10 mouse cellular contexts compared by ENCODE assay signal in genomic region chr2:25157655-25158054, GRCm38 (mm10). TPM values are rescaled to one million over a fixed set of nuclear protein-coding genes. Genes with fewer than 3 reads are reported as not detected.
DNase-seq lines count a peak whose midpoint lies in the region; ATAC-seq and TF ChIP-seq lines count a peak whose summit lies in the region.
"Had no signal": no experiment of that assay in that cellular context is flagged by ENCODE, and none has a peak within 500 bp of the region (broad histone marks: within the 10 kb centered on the region; RNA-seq: fewer than 3 reads in every experiment).

No protein-coding gene starts in this region.

- peak; percentile 66 for DNase-seq in forebrain, postnatal 0 days
- peak; percentile 57 for DNase-seq in liver, adult 2 months (ENCODE audit: extremely low read depth, low read depth, low spot score)
- peak; percentile 63 for DNase-seq in brain, adult 2 months (ENCODE audit: low read depth, low spot score)
- peak; percentile 72 for DNase-seq in lung, embryonic 14.5 days
- DNase-seq in neural tube, embryonic 10.5 days (ENCODE audit: extremely low spot score, low spot score) = no peak

- H3K36me3 ChIP-seq in forebrain, postnatal 0 days (ENCODE audit: insufficient read depth) = no peaks in the 10 kb centered on the region
- no peaks in the 10 kb centered on the region for H3K36me3 ChIP-seq in forebrain, embryonic 16.5 days (ENCODE audit: control insufficient read depth, insufficient read depth)
- no peaks in the 10 kb centered on the region for H3K36me3 ChIP-seq in liver, adult 2 months (ENCODE audit: control insufficient read depth, insufficient read depth, low read length)
- no peaks in the 10 kb centered on the region for H3K36me3 ChIP-seq in liver, embryonic 12.5 days
- no peaks in the 10 kb centered on the region for H3K36me3 ChIP-seq in lung, embryonic 14.5 days (ENCODE audit: insufficient read depth)
- H3K36me3 ChIP-seq in midbrain, embryonic 16.5 days (ENCODE audit: control insufficient read depth, insufficient read depth, low read length) = no peaks in the 10 kb centered on the region

- TF ChIP-seq CTCF in forebrain, postnatal 0 days (IDR thresholded peaks at IDR 0.05; ENCODE audit: low read depth) = peak; percentile 66
- TF ChIP-seq CTCF in liver, adult 2 months (IDR thresholded peaks at IDR 0.05; ENCODE audit: low read depth, low read length) = peak; percentile 15; the same call in 1 of the 2 replicates
- TF ChIP-seq CTCF in lung, embryonic 14.5 days (IDR thresholded peaks at IDR 0.05; ENCODE audit: low read depth) = peak; percentile 68

- no peak overlapping the region for H3K4me3 ChIP-seq in forebrain, postnatal 0 days (ENCODE audit: low read depth, low read length)
- H3K4me3 ChIP-seq in forebrain, embryonic 16.5 days (replicated peaks; ENCODE audit: low read length) = no peak overlapping the region
- H3K4me3 ChIP-seq in liver, adult 2 months (ENCODE audit: insufficient read depth, low read depth, low read length) = no peak overlapping the region
- no peak overlapping the region for H3K4me3 ChIP-seq in liver, embryonic 12.5 days
- no peak overlapping the region for H3K4me3 ChIP-seq in lung, embryonic 14.5 days (ENCODE audit: low read depth, low read length)
- no peak overlapping the region for H3K4me3 ChIP-seq in midbrain, embryonic 16.5 days (ENCODE audit: low read depth, low read length)

- ATAC-seq in forebrain, postnatal 0 days = peak; percentile 36; the same call in 1 of the 2 replicates
- no peak for ATAC-seq in forebrain, embryonic 16.5 days
- ATAC-seq in liver, embryonic 12.5 days = no peak
- no peak for ATAC-seq in lung, embryonic 14.5 days (ENCODE audit: insufficient read depth)
- ATAC-seq in midbrain, embryonic 16.5 days = no peak

- H3K79me2 ChIP-seq in liver, adult 2 months (ENCODE audit: control insufficient read depth, insufficient read depth, low read length) = no peaks in the 10 kb centered on the region

- H3K4me1 ChIP-seq in forebrain, postnatal 0 days (ENCODE audit: insufficient read depth) = no peaks in the 10 kb centered on the region
- H3K4me1 ChIP-seq in forebrain, embryonic 16.5 days (replicated peaks; ENCODE audit: control insufficient read depth, insufficient read depth, low read length) = no peaks in the 10 kb centered on the region
- H3K4me1 ChIP-seq in liver, adult 2 months (ENCODE audit: control insufficient read depth, insufficient read depth, low read length) = peaks cover 5% of the 10 kb centered on the region; the same call in 1 of the 2 replicates
- H3K4me1 ChIP-seq in liver, embryonic 12.5 days = peaks cover 3% of the 10 kb centered on the region
- H3K4me1 ChIP-seq in lung, embryonic 14.5 days (ENCODE audit: insufficient read depth) = peaks cover 2% of the 10 kb centered on the region; the same call in 1 of the 2 replicates
- no peaks in the 10 kb centered on the region for H3K4me1 ChIP-seq in midbrain, embryonic 16.5 days (ENCODE audit: control insufficient read depth, insufficient read depth, low read length)

- no peak for TF ChIP-seq POLR2A in liver, adult 2 months (IDR thresholded peaks at IDR 0.05; ENCODE audit: extremely low read depth, insufficient read depth, low read length)

- H3K27me3 ChIP-seq in forebrain, postnatal 0 days (ENCODE audit: insufficient read depth, low read length) = no peaks in the 10 kb centered on the region
- no peaks in the 10 kb centered on the region for H3K27me3 ChIP-seq in forebrain, embryonic 16.5 days (replicated peaks; ENCODE audit: control insufficient read depth, insufficient read depth, low read length)
- H3K27me3 ChIP-seq in liver, adult 2 months (ENCODE audit: control insufficient read depth, insufficient read depth, low read length) = no peaks in the 10 kb centered on the region
- peaks cover 7% of the 10 kb centered on the region for H3K27me3 ChIP-seq in liver, embryonic 12.5 days (replicated peaks)
- H3K27me3 ChIP-seq in lung, embryonic 14.5 days (ENCODE audit: insufficient read depth, low read length) = no peaks in the 10 kb centered on the region
- H3K27me3 ChIP-seq in midbrain, embryonic 16.5 days (ENCODE audit: control insufficient read depth, insufficient read depth, low read depth, low read length) = no peaks in the 10 kb centered on the region

- no peaks in the 10 kb centered on the region for H3K9me3 ChIP-seq in forebrain, postnatal 0 days (ENCODE audit: low read length)
- no peaks in the 10 kb centered on the region for H3K9me3 ChIP-seq in forebrain, embryonic 16.5 days (ENCODE audit: control insufficient read depth, low read length)
- no peaks in the 10 kb centered on the region for H3K9me3 ChIP-seq in liver, embryonic 12.5 days (replicated peaks)
- H3K9me3 ChIP-seq in lung, embryonic 14.5 days (ENCODE audit: low read depth, low read length) = no peaks in the 10 kb centered on the region
- H3K9me3 ChIP-seq in midbrain, embryonic 16.5 days (replicated peaks; ENCODE audit: control insufficient read depth, low read length, poor library complexity, severe bottlenecking) = no peaks in the 10 kb centered on the region

- no peak overlapping the region for H3K4me2 ChIP-seq in forebrain, postnatal 0 days (ENCODE audit: low read depth)
- no peak overlapping the region for H3K4me2 ChIP-seq in forebrain, embryonic 16.5 days (ENCODE audit: low read length)
- H3K4me2 ChIP-seq in liver, embryonic 12.5 days = no peak overlapping the region
- no peak overlapping the region for H3K4me2 ChIP-seq in lung, embryonic 14.5 days
- no peak overlapping the region for H3K4me2 ChIP-seq in midbrain, embryonic 16.5 days (ENCODE audit: low read length)

- no peak overlapping the region for H3K9ac ChIP-seq in forebrain, postnatal 0 days
- no peak overlapping the region for H3K9ac ChIP-seq in forebrain, embryonic 16.5 days (replicated peaks; ENCODE audit: low read depth, low read length)
- no peak overlapping the region for H3K9ac ChIP-seq in liver, adult 2 months (ENCODE audit: low read depth, low read length)
- H3K9ac ChIP-seq in liver, embryonic 12.5 days = no peak overlapping the region
- no peak overlapping the region for H3K9ac ChIP-seq in lung, embryonic 14.5 days
- no peak overlapping the region for H3K9ac ChIP-seq in midbrain, embryonic 16.5 days (ENCODE audit: low read depth, low read length)

- 44% methylated on average over 2 of the region's 2 CpGs for WGBS in forebrain, postnatal 0 days
- WGBS in forebrain, embryonic 16.5 days = 36% methylated on average over 2 of the region's 2 CpGs
- WGBS in liver, adult 2 months = 72% methylated on average over 2 of the region's 2 CpGs
- WGBS in liver, embryonic 12.5 days (ENCODE audit: insufficient replicate concordance) = 25% methylated on average over 2 of the region's 2 CpGs
- 40% methylated on average over 2 of the region's 2 CpGs for WGBS in lung, embryonic 14.5 days
- WGBS in midbrain, embryonic 16.5 days = 52% methylated on average over 2 of the region's 2 CpGs

- no peak overlapping the region for H3K27ac ChIP-seq in forebrain, postnatal 0 days (ENCODE audit: low read depth, low read length)
- H3K27ac ChIP-seq in forebrain, embryonic 16.5 days (ENCODE audit: low read length) = no peak overlapping the region
- H3K27ac ChIP-seq in liver, adult 2 months (replicated peaks; ENCODE audit: insufficient read depth, low read depth, low read length) = no peak overlapping the region
- H3K27ac ChIP-seq in liver, embryonic 12.5 days = no peak overlapping the region
- no peak overlapping the region for H3K27ac ChIP-seq in lung, embryonic 14.5 days (ENCODE audit: low read depth)
- H3K27ac ChIP-seq in midbrain, embryonic 16.5 days (ENCODE audit: low read length) = no peak overlapping the region
- H3K27ac ChIP-seq: macrophage had no signal

RNA-seq across cellular contexts. Expression of gene Nrarp, which starts 22.9 kb away (rescaled TPM):
- 38.2 and 40.0 TPM in 2 replicates for total RNA-seq in forebrain, postnatal 0 days (2014; rRNA removed)
- polyA plus RNA-seq in forebrain, postnatal 0 days (2015; fragmentation: Nextera tagmentation; extraction: Ambion mirVana) = 17.0 and 17.8 TPM in 2 replicates
- polyA plus RNA-seq in forebrain, embryonic 16.5 days (2015; fragmentation: Nextera tagmentation; extraction: Ambion mirVana) = 15.8 and 22.0 TPM in 2 replicates
- 0.74 and 2.1 TPM in 2 replicates for total RNA-seq in liver, adult 2 months (2014; rRNA removed)
- 1.5 and 1.6 TPM in 2 replicates for polyA plus RNA-seq in liver, adult 2 months (2012; rRNA removed)
- polyA plus RNA-seq in liver, embryonic 12.5 days (2016; fragmentation: Nextera tagmentation; extraction: Ambion mirVana) = 5.9 and 6.2 TPM in 2 replicates
- 13.7 and 14.9 TPM in 2 replicates for polyA plus RNA-seq in lung, embryonic 14.5 days (2014; fragmentation: Nextera tagmentation; extraction: Ambion mirVana)
- 13.1 and 15.0 TPM in 2 replicates for polyA plus RNA-seq in midbrain, embryonic 16.5 days (2015; fragmentation: Nextera tagmentation; extraction: Ambion mirVana)
- polyA plus RNA-seq: macrophage had no signal

RNA-seq across cellular contexts. Expression of gene Tor4a, which starts 39.0 kb away (rescaled TPM):
- total RNA-seq in forebrain, postnatal 0 days (2014; rRNA removed) = 1.7 and 3.3 TPM in 2 replicates
- polyA plus RNA-seq in forebrain, postnatal 0 days (2015; fragmentation: Nextera tagmentation; extraction: Ambion mirVana) = 0.92 and 1.2 TPM in 2 replicates
- 0.85 and 1.6 TPM in 2 replicates for polyA plus RNA-seq in forebrain, embryonic 16.5 days (2015; fragmentation: Nextera tagmentation; extraction: Ambion mirVana)
- 4.6 TPM in 2 replicates for total RNA-seq in liver, adult 2 months (2014; rRNA removed)
- 4.3 and 7.0 TPM in 2 replicates for polyA plus RNA-seq in liver, adult 2 months (2012; rRNA removed)
- polyA plus RNA-seq in liver, embryonic 12.5 days (2016; fragmentation: Nextera tagmentation; extraction: Ambion mirVana) = 7.2 and 7.4 TPM in 2 replicates
- 7.5 and 8.2 TPM in 2 replicates for polyA plus RNA-seq in lung, embryonic 14.5 days (2014; fragmentation: Nextera tagmentation; extraction: Ambion mirVana)
- 1.2 and 1.4 TPM in 2 replicates for polyA plus RNA-seq in midbrain, embryonic 16.5 days (2015; fragmentation: Nextera tagmentation; extraction: Ambion mirVana)

RNA-seq across cellular contexts. Expression of gene Nelfb, which starts 53.6 kb away (rescaled TPM):
- 94.6 and 115 TPM in 2 replicates for total RNA-seq in forebrain, postnatal 0 days (2014; rRNA removed)
- polyA plus RNA-seq in forebrain, postnatal 0 days (2015; fragmentation: Nextera tagmentation; extraction: Ambion mirVana) = 57.1 and 76.1 TPM in 2 replicates
- 91.7 and 101 TPM in 2 replicates for polyA plus RNA-seq in forebrain, embryonic 16.5 days (2015; fragmentation: Nextera tagmentation; extraction: Ambion mirVana)
- total RNA-seq in liver, adult 2 months (2014; rRNA removed) = 18.4 and 19.1 TPM in 2 replicates
- 22.4 and 27.5 TPM in 2 replicates for polyA plus RNA-seq in liver, adult 2 months (2012; rRNA removed)
- polyA plus RNA-seq in liver, embryonic 12.5 days (2016; fragmentation: Nextera tagmentation; extraction: Ambion mirVana) = 56.7 and 61.5 TPM in 2 replicates
- 96.6 and 108 TPM in 2 replicates for polyA plus RNA-seq in lung, embryonic 14.5 days (2014; fragmentation: Nextera tagmentation; extraction: Ambion mirVana)
- polyA plus RNA-seq in midbrain, embryonic 16.5 days (2015; fragmentation: Nextera tagmentation; extraction: Ambion mirVana) = 116 and 117 TPM in 2 replicates

RNA-seq across cellular contexts. Expression of gene Stpg3, which starts 56.8 kb away (rescaled TPM):
- not detected in 2 replicates for total RNA-seq in forebrain, postnatal 0 days (2014; rRNA removed)
- not detected in 2 replicates for polyA plus RNA-seq in forebrain, postnatal 0 days (2015; fragmentation: Nextera tagmentation; extraction: Ambion mirVana)
- polyA plus RNA-seq in forebrain, embryonic 16.5 days (2015; fragmentation: Nextera tagmentation; extraction: Ambion mirVana) = not detected in 2 replicates
- not detected in 2 replicates for total RNA-seq in liver, adult 2 months (2014; rRNA removed)
- polyA plus RNA-seq in liver, adult 2 months (2012; rRNA removed) = not detected in 2 replicates
- not detected in 2 replicates for polyA plus RNA-seq in liver, embryonic 12.5 days (2016; fragmentation: Nextera tagmentation; extraction: Ambion mirVana)
- polyA plus RNA-seq in lung, embryonic 14.5 days (2014; fragmentation: Nextera tagmentation; extraction: Ambion mirVana) = not detected in 2 replicates
- polyA plus RNA-seq in midbrain, embryonic 16.5 days (2015; fragmentation: Nextera tagmentation; extraction: Ambion mirVana) = not detected in 2 replicates
- polyA plus RNA-seq: heart, embryonic 14.5 days; macrophage had no signal

Comparison
In these comparisons a context has a peak if more than half of its experiments do, and no peak if none do; other contexts are left out.
1. CTCF ChIP-seq: peak in every context shown above with its lines; median percentile 68 in lung, embryonic 14.5 days; 66 in forebrain, postnatal 0 days; 15 in liver, adult 2 months.